Mouse (Mus musculus) adrenal gland, postnatal 25 days (tissue): Measurements from ENCODE around the gene Bckdhb. TPM values are rescaled to one million over a fixed set of nuclear protein-coding genes. Genes with fewer than 3 reads are reported as not detected.
"Not testable (repeated sequence)": the region's sequence is repeated elsewhere in the genome, so short reads cannot be mapped to it uniquely, and the experiment has no call there.

ENCODE experiments used
- DNase-seq: peaks from one replicate; pipeline ENCODE4 v3.0.0; 2021; ENCODE audit warnings: mixed read lengths
- total RNA-seq: library from RNA; stranded (reverse); gene quantifications from 2 replicates; pipeline ENCODE4 v1.2.3, GENCODE M21; 2021

The Bckdhb gene
- total RNA-seq, 1 experiment from 2014 or later, result 66.3 TPM

DNA sequence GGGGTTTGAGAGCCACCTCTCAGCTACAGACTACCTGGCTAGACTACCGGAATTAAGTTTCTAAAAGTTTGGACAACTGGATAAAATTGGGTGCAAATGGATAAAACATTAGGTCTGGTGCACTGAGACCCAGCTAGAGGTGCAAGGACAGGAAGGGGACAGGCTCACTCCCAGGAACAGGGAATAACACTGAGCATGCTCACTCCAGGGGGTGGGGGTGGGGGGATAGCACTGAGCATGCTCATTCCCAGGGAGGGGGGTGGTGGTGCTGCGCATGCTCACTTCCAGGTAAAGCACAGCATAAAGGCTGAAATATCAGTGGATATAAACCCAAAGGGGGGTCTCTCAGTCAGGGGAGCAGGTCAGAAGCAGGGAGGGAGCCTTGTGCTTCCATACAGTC is 120.7 kb downstream of the Bckdhb start:
- DNase-seq, result no peak

DNA sequence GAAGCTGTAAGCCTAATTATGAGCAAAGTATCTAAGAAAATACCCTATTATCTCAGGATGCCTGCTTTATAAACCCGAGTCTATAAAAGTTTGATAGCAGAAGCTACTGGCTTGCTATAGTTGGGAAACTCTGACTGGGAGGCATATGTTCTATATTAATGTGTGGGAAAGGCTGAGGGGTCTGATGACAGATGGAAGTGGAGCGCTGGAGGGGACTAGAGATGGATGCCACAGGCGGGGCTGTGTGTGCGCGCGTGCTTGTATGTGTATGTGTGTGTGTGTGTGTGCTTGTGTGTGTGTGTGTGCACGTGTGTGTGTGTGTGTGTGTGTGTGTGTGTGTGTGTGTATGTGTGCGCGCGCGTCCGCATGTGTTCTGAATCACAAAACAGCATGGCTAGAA is 121.4 kb downstream of the Bckdhb start:
- DNase-seq, result no peak

DNA sequence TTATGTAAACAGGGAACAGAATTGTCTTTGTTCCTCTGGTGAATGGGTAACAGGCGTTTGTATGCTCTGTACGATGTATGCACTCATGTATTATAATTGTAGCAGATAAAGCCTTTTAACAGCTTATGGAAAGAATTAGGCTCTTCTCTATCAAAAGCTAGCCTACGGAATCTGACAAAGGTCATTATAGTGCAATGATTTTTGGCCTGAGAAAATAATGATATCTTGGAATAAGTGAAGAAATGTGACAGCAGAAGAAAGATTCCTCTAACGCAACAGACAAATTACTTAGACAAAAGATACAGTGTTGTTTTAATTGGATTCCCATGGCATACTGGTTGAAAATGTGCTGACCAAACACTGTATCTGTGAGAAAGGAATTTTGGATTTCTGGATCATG is 122.0 kb downstream of the Bckdhb start:
- DNase-seq, result no peak

DNA sequence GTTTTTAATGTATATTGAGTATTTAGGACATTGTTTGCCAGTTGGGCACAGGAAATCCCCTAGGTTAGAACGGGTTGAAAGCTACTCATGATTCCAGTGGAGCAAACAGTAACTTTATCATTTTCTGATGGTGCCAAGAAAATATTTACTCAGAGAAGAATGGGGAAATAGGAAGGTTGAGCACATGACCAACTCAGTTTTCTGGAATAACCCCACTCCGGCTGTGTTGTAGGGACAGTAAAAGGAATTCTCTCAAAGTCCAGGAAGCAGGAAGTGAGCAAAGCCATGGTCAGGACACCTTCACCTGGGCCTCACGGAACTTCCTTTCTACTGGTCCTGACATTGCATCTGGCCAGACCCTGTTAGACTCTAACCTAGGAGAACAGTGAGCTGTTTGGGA is 122.5 kb downstream of the Bckdhb start:
- DNase-seq, result no peak

DNA sequence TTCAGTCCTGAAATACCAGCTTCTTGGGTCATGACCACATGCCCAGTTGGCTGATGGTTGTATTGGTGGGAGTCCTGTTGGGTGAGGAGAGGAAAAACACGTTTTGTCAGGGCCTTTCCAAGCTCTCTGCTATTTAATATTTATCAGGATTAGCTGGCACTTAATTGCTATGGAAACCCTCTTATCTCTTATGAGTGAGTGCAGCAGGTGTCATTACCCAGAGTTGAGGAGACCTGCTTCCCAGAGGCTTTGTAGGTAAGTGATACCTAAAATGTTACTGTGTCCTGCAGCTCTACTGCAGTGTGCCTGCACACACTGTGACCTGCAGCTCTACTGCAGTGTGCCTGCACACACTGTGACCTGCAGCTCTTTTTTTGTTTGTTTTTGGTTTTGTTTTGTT is 124.2 kb downstream of the Bckdhb start:
- DNase-seq, result no peak

DNA sequence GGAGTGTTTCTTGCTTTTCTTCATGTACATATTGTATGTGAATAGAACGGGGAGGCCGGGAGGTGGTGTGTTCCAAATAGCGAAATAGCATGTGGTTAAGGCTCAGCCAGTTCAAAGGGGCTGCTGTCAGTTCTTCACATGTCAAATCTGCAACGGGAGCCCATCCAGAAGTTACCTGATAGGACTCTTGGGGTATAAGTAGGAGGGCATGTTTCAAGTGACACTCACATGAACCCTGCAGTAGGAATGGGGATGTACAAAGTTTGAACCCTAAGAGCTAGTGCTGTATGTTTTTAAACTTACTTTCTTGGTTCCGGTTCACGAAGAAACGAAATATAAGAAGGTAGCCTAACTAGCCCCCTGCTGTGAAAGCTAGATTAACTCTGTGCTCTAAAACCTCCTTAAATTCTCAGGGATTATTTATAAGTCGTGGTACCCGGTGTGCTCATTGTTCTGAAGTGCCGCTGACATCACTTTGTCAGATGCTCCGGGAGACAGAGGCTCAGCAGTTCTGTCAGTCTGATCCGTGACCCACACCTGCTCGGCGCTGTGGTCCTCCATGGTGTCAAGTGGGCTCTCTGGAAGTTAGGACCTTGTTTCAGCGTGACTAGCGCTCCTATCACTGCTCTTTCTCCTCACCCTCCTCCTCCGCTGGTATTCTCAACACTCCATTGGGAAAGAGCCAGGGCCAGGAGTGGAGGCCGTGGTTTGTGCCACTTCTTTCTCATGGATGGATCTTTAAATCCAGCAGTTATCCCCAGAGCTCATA is 126.1 kb downstream of the Bckdhb start:
- no peak for DNase-seq

DNA sequence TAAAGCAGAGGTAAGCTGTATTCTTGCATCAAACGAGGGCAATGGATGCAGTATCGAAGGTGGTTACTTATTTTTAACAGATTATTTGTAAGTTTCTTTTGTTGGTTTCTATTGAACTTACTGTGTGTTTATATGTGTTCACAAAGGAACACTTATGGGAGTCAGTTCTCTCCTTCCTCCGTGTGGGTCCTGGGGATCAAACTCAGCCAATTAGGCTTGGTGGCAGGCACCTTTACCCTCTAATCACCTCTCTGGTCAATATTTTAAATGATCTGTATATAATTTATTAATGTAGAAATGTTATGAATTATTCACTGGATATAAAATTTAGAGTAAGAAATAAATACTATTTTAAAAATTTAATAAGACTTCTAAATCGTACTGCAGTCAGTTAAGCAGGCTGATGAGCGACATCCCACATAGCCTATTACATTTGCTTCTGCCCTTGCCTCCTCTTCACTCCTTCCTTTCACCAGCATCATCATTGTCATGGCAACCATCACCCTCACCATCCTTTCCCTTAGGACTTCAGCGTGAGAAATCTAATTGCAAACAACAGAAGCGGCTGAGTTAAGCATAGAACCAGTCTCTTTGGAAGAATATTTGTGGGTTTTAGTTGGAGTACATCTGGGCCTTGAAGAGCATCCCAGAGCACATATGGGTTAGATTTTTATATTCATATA is 130.3 kb downstream of the Bckdhb start:
- DNase-seq, result no peak

DNA sequence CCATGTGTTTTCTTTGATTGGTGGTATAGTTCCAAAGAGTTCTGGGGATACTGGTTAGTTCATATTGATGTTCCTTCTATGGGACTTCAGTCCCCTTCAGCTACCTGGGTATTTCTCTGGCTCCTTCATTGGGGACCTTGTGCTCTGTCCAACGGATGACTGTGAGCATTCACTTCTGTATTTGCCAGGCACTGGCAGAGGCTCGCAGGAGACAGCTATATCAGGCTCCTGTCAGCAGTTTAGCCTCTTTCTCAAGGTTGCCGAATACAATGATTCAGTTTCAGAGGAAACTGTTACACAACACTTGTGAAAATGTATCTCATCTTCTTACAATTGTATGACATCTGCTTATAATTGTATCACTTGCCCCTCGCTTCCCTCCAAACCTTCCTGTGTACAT is 135.8 kb downstream of the Bckdhb start:
- not testable (repeated sequence) for DNase-seq

DNA sequence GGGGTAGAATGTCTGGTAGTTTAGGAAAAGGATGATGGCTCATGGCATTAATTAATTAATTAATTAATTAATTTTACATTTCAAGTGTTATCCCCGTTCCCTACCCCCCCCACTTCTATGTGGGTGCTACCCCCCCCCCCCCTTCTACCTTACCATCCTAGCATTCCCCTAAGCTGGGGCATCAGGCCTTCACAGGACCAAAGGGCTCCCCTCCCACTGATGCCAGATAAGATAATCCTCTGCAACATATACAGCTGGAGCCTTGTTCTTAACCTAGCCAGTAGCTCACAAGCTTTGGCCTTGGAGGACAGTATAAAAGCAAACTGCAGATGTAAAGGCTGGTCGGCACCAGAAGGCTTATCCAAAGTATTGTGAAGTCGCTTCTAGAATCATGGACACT is 138.7 kb downstream of the Bckdhb start:
- no peak for DNase-seq

DNA sequence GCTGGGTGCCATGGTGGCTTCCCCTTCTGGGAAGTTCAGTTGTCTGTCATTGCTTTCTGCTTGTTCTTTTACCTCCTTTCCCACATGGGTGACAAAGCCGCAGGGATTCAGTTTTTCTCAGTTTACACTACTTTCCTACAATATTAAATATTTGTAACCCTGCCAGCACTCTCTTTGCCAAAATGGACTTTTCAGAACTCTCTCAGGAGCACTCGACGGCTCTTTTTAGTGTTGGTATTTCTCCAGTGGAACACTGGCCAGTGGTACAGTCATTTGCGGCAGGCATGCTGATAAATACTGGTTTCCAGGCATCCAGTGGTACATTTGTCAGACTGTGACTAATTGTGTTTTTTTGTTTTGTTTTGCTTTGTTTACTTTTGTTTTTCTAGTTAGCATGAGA is 139.2 kb downstream of the Bckdhb start:
- DNase-seq, result no peak

DNA sequence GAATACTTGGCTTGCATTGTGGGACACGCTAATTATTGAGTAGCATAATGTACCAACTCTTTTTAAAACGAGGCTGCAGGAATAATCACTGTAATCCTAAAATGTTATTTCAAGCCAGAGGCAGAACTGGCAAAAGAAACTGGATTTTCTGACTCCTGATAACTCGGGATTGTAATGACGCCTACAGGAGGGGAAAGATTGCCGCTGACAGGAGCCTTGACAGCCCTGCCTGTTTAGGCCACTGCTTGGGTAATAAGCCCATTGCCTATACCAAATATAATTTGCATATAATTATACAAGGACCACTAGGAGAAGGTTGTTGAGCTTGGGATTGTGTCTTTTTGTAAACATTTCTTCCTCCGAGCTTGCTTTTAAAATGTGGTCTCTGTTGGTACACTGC is 145.3 kb downstream of the Bckdhb start:
- DNase-seq, result no peak

DNA sequence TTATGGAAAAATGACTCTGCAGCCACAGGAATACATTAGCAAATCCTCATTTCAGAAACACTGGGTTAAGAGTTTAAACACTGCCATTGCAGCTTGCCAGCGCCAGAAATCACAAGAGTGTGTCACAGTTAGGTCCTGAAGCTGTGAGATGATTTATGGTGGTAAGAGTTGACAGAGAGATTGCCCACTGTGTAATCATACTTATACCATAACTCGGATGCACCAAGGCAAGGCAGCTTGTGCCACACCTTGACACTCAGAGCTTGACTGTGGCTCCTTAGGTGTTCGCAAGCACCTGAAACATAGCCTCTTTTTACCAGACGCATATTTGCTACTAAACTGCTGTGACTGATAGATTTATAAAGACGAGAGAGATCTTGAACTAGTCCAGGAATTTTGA is 145.8 kb downstream of the Bckdhb start:
- no peak for DNase-seq

DNA sequence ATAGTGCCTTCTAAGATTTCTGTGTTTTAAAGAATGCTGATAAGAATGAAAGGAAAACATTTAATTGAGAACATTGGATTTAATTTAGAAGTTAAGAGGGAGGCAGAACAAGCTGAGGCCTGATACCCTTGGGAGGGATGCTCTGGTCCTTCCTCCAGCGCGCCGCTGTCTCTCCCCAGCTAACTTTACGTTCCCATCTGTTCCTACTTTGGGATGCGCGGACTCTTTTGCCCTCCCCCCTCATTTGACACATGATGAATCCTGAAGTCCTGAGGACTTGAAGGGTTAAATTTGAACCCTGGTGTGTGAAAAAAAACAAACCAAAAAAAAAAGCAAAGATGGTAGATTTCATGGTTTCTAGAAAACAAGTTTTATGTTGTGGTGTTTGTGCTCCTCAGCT is 147.6 kb downstream of the Bckdhb start:
- no peak for DNase-seq

DNA sequence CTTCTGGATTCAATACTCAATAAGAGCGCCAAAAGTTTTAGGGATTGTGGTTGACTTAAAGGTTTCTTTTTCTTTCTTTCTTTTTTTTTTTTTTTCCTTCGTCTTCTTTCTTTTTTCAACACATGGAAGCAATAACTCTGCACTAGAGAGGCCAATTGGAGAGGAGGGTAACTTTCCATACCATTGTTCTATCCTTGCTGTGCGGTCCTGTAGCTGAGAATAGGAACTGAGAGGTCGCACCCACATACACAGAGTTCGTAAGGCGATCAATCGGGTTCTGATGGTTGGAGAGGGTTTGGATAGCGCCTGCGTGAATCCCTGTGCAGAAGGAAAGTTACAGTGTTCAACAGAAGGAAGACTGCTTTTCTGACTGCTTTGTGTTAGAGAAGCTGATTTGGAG is 148.3 kb downstream of the Bckdhb start:
- no peak for DNase-seq

DNA sequence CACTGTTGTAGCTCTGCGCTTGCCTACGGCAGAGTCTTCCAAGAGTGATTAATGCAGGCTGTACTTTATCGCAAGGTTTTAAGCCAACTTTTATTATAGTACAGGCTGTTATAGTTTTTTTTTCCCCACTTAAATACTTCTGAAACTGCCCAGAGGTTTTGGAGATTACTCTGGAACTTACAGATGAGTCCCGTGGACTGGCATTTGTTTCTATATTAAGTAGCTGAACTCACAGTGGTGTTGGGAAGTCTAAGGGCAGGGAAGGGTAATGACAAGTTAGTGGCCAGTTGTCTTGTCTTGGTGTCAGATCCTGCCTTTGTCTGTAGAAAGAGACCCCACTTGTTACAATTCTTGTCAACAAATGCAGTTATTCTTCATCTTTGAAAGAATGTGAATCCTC is 158.6 kb downstream of the Bckdhb start:
- DNase-seq, result no peak

DNA sequence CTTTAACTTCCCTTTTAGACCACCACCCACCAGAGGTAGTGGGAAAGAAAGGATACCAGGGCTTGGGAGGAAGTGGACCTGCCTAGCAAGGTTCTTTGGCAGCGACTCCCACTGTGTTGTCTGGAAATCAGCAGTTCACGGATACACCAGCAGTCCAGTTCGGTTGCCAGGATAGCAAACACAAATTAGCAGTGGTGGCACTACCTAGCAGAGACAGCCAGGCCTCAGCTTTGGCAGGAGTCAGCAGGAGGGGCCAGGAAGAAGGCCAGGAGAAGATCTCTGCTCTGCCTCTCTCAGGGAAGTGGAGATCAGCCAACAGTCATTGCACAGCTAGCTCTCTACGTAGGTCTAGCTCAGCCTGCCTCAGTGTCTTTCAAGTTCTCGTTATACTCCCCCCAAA is 159.7 kb downstream of the Bckdhb start:
- no peak for DNase-seq

DNA sequence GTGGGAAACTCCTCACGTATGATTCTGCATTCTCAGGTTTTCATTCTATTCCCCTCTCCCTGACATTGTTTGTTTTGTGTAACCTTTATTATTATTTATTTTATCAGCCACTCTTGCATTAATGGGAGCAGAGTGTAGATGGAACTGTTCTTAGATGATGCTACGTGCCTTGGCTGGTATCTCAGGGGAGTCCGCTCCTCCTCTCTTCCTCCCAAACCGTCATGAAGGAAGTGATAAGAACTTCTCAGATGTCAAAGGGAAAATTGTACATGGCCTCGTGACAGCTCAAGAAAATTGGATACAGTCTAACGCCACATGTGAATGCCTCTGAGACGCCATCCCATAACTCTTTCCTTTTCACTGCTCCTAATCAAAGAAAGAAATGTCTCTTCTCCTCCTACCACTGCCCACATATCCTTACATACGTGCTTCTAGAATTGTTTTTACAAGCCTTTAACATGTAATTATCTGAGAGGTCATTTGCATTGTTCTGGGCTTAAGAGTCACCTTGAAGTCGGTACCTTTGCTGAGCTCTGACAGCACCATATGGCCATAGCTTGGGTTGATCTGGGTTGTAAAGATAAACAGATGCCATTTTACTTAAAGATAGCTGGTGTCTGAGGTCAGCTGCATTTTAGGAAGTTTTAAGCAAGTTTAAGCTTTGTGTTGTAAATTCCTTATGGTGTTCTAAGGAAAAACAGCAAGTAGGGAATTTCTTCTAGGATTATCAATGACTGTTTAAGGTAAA is 165.5 kb downstream of the Bckdhb start:
- DNase-seq, result no peak

DNA sequence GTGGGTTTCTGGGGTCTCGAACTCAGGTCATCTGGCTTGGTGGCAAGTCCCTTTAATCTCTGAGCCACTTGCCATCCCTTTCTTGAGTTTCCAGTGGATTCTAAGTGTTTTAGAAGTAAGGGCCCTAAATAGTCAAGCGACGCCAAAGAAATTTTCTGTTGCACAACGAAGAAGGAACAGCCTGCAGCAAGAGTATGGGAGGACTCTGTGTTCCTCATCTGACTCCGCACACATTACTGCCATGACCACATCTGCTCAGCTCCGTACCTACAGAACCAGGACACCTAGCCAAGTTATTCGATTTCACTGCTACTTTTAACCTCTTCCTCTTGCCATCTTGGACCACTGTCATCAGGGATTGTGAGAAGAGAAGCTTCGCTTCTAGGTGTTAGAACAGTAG is 168.0 kb downstream of the Bckdhb start:
- DNase-seq, result no peak

DNA sequence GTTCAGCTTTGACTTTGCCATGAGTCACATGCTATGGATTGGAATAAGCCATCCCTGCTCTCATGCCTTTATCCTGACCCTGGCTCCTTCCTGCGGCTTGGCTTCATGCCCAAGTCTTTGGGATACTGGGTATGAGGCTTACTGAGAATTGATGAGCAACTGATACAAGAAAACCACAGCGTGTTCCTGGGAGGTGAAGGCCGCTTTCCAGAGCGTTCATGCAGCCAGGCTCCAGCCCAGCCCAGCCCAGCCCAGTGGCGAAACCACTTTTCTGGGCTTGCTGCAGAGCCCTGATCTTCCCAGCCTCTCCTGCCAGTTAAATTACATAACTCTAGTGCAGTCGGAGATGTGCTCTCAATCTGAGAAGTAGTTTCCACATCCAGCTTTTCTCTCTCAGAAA is 169.2 kb downstream of the Bckdhb start:
- DNase-seq, result peak; percentile 69

DNA sequence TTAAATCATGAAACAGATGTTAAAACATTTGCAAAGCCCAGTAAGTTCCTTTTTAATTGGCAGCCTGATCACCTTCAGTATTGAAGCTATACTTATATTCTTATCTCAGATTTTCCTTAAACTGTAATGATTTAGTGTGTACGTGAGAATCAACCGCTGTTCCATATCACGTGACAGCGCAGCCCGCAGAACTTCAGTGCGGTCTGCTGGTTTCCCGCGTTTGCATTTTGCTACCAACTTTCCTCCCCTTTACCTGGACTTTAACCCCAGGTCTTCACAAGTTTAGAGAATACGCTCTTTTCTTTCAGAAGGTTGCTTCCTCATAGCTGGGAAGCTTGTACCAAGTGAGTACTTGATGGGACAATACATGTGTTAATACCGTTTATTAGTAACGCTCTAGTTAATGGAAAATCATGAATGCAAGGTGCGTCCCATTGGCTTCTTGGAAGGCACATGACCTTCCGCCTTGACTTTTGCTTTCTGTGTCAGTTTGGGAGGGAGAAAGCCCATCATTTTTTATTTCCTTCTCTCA is 171.6 kb downstream of the Bckdhb start:
- no peak for DNase-seq

DNA sequence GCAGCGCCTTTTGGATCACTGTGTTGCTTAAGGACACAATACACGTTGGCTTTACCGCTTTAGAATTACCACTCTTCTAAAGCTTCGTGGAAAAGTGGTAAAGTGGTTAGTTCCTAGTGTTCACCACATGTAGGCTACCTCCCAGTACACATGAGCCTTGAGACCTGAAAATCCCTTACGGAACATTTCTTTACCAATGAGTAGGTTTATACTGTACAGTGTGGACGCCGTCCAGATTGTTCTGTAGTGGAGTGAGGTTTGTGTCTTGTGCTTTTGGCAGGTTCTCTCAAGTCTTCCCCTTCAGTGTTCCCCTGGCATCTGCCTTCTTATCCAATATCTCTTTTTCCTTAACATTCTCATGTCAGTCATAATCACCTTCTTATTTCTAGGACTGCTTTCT is 178.4 kb downstream of the Bckdhb start:
- no peak for DNase-seq

DNA sequence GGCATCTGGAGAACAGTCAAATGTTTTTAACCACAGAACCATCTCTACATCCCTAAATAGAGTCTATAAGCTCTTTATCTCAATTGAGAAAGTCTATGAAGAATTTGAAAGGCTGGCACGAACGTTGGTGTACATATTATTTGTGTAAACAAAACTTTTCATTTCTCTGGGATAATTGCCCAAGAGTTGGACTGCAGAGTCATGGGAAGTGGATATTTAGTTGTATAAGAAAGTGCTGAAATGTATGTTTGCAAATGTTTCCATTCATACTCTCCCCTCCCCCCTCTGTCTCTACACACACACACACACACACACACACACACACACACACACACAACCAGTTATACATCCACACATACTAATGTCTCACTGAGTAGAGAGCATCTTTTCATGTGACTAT is 181.5 kb downstream of the Bckdhb start:
- no peak for DNase-seq
